Mouse (Mus musculus): ENCODE results near the gene Cops7a.

Gene Cops7a

GRCm38 (mm10) chr6:124955212-124955611 is 10.1 kb downstream of the Cops7a start:
- no peak for DNase-seq

- DNase-seq = no peak
Measured at GRCm38 (mm10) chr6:124953991-124954715, 11.2 kb downstream of the Cops7a start.

- no peak for DNase-seq
Measured at GRCm38 (mm10) chr6:124943526-124943925, 21.8 kb downstream of the Cops7a start.

GRCm38 (mm10) chr6:124941679-124942078 is 23.7 kb downstream of the Cops7a start:
- no peak for DNase-seq

GRCm38 (mm10) chr6:124938554-124938953 is 26.8 kb downstream of the Cops7a start:
- no peak for DNase-seq

GRCm38 (mm10) chr6:124937493-124937892 is 27.8 kb downstream of the Cops7a start:
- DNase-seq = no peak

GRCm38 (mm10) chr6:124936681-124937080 is 28.7 kb downstream of the Cops7a start:
- DNase-seq = no peak

GRCm38 (mm10) chr6:124934670-124935069 is 30.7 kb downstream of the Cops7a start:
- no peak for DNase-seq

- no peak for DNase-seq
Measured at GRCm38 (mm10) chr6:124933127-124933526, 32.2 kb downstream of the Cops7a start.

GRCm38 (mm10) chr6:124932314-124932695 is 33.0 kb downstream of the Cops7a start:
- no peak for DNase-seq

GRCm38 (mm10) chr6:124931525-124932313 is 33.6 kb downstream of the Cops7a start:
- no peak for DNase-seq

- peak; percentile 100 for DNase-seq
Measured at GRCm38 (mm10) chr6:124930754-124931524, 34.4 kb downstream of the Cops7a start, which contains the start of gene Mlf2. Mlf2 (plus strand) TSS chr6:124931386.

GRCm38 (mm10) chr6:124930231-124930630 is 35.1 kb downstream of the Cops7a start:
- DNase-seq = no peak

- no peak for DNase-seq
Measured at GRCm38 (mm10) chr6:124925941-124926340, 39.4 kb downstream of the Cops7a start.

- DNase-seq = no peak
Measured at GRCm38 (mm10) chr6:124925173-124925793, 40.1 kb downstream of the Cops7a start.

GRCm38 (mm10) chr6:124921539-124921938 is 43.8 kb downstream of the Cops7a start:
- DNase-seq = no peak

GRCm38 (mm10) chr6:124920318-124921085 is 44.8 kb downstream of the Cops7a start:
- DNase-seq = no peak

GRCm38 (mm10) chr6:124919695-124920317 is 45.5 kb downstream of the Cops7a start, which contains the start of gene Ptms:
Ptms (minus strand) TSS chr6:124920103.
- DNase-seq = peak; percentile 97

- DNase-seq = no peak
Measured at GRCm38 (mm10) chr6:124918890-124919627, 46.3 kb downstream of the Cops7a start.

- no peak for DNase-seq
Measured at GRCm38 (mm10) chr6:124918331-124918690, 47.0 kb downstream of the Cops7a start.

All from cerebellum, adult 8-10 months (tissue).